Mouse (Mus musculus): ENCODE results near the gene Tmem242. TPM values are rescaled to one million over a fixed set of nuclear protein-coding genes. Genes with fewer than 3 reads are reported as not detected.

The Tmem242 gene
- polyA plus RNA-seq, 1 experiment = 67.8 TPM

GRCm38 (mm10) chr17:5400435-5401090 lies 39.5 kb downstream of the Tmem242 start:
- Histone ChIP-seq H3K27me3 (ENCODE audit: control insufficient read depth, insufficient read depth, insufficient read length) (peaks cover 11% of the 10 kb centered on the region), H3K79me3 (ENCODE audit: low read depth) (no peaks in the 10 kb centered on the region), H3ac (ENCODE audit: control insufficient read depth, insufficient read length, low read depth) (no peak overlapping the region), H3K79me2 (ENCODE audit: control insufficient read depth, insufficient read depth) (no peaks in the 10 kb centered on the region), H3K4me3 (ENCODE audit: insufficient read depth, poor library complexity, severe bottlenecking) (no peak overlapping the region), H3K36me3 (ENCODE audit: control insufficient read depth, insufficient read depth) (no peaks in the 10 kb centered on the region)
- TF ChIP-seq CEBPB (IDR thresholded peaks at IDR 0.05; ENCODE audit: low read depth) (no peak), MYOD1 (IDR thresholded peaks at IDR 0.05; ENCODE audit: control insufficient read depth, insufficient read length, low read depth) (no peak), USF1 (IDR thresholded peaks at IDR 0.05; ENCODE audit: low read depth) (no peak), MYOG (IDR thresholded peaks at IDR 0.05; ENCODE audit: control insufficient read depth, extremely low read depth, insufficient read length) (no peak), MAX (IDR thresholded peaks at IDR 0.05) (no peak), FOSL1 (IDR thresholded peaks at IDR 0.05; ENCODE audit: insufficient read depth, low read length, poor library complexity, severe bottlenecking) (no peak), CTCF (IDR thresholded peaks at IDR 0.05; ENCODE audit: control insufficient read depth, insufficient read depth, insufficient read length) (no peak)

DNA sequence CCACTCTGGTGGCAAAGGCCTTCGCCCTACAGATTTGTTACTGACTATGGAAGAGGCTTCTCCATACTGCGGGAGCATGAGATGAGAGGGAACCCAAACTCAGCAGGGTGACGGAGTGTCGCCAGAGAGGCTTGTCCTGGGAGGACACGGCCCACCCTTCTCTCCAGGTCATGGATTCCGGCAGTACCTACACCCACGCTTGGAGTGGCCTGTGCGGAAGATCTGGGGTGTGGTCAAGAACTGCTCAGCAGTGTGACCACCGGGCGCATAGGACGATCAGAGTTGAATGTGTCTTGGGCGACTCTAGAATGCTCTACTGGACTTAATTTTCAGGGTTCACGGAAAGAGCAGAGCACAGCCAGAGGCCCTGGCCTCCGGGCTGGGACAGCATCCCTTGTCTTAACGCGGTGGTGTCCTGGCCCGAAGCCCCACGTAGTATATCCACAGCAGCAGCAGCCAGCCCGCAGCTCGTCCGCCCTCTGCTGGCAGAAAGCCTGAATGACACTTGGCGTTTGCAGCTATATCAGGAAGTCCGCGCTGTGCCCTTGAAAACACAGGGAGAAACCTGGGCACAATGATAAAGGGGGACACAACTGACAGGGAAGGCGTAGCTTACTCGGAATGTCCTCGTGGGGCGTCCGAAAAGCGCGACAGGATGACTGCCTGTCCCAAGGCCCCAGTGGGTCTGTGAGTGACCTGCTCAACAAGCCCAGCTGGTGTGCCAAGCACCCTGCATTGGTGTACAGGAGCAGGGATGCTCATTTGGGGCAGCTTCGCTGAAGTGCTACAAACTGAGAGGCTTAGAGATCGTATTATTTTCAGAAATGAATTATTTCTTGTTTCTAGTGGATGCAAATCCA lies 42.7 kb downstream of the Tmem242 start:
- H3K27me3 ChIP-seq (ENCODE audit: control insufficient read depth, insufficient read depth, insufficient read length) = peaks cover 11% of the 10 kb centered on the region
- peak; percentile 94 for TF ChIP-seq CTCF (IDR thresholded peaks at IDR 0.05; ENCODE audit: control insufficient read depth, insufficient read depth, insufficient read length)
- no peak for TF ChIP-seq MYOD1 (IDR thresholded peaks at IDR 0.05; ENCODE audit: control insufficient read depth, insufficient read length, low read depth)
- no peak for TF ChIP-seq CEBPB (IDR thresholded peaks at IDR 0.05; ENCODE audit: low read depth)
- no peak for TF ChIP-seq MAX (IDR thresholded peaks at IDR 0.05)
- TF ChIP-seq MYOG (IDR thresholded peaks at IDR 0.05; ENCODE audit: control insufficient read depth, extremely low read depth, insufficient read length) = no peak
- TF ChIP-seq USF1 (IDR thresholded peaks at IDR 0.05; ENCODE audit: low read depth) = no peak
- TF ChIP-seq FOSL1 (IDR thresholded peaks at IDR 0.05; ENCODE audit: insufficient read depth, low read length, poor library complexity, severe bottlenecking) = no peak
- peak overlapping the region; percentile 10 for H3ac ChIP-seq (ENCODE audit: control insufficient read depth, insufficient read length, low read depth)
- no peaks in the 10 kb centered on the region for H3K36me3 ChIP-seq (ENCODE audit: control insufficient read depth, insufficient read depth)
- no peak overlapping the region for H3K4me3 ChIP-seq (ENCODE audit: insufficient read depth, poor library complexity, severe bottlenecking)
- no peaks in the 10 kb centered on the region for H3K79me3 ChIP-seq (ENCODE audit: low read depth)
- H3K79me2 ChIP-seq (ENCODE audit: control insufficient read depth, insufficient read depth) = no peaks in the 10 kb centered on the region

GRCm38 (mm10) chr17:5396213-5396612 lies 43.8 kb downstream of the Tmem242 start:
- no peaks in the 10 kb centered on the region for H3K36me3 ChIP-seq (ENCODE audit: control insufficient read depth, insufficient read depth)
- no peak for TF ChIP-seq MYOD1 (IDR thresholded peaks at IDR 0.05; ENCODE audit: control insufficient read depth, insufficient read length, low read depth)
- no peak for TF ChIP-seq CEBPB (IDR thresholded peaks at IDR 0.05; ENCODE audit: low read depth)
- no peak for TF ChIP-seq MYOG (IDR thresholded peaks at IDR 0.05; ENCODE audit: control insufficient read depth, extremely low read depth, insufficient read length)
- no peak for TF ChIP-seq CTCF (IDR thresholded peaks at IDR 0.05; ENCODE audit: control insufficient read depth, insufficient read depth, insufficient read length)
- no peak for TF ChIP-seq USF1 (IDR thresholded peaks at IDR 0.05; ENCODE audit: low read depth)
- TF ChIP-seq FOSL1 (IDR thresholded peaks at IDR 0.05; ENCODE audit: insufficient read depth, low read length, poor library complexity, severe bottlenecking) = no peak
- no peak for TF ChIP-seq MAX (IDR thresholded peaks at IDR 0.05)
- H3ac ChIP-seq (ENCODE audit: control insufficient read depth, insufficient read length, low read depth) = no peak overlapping the region
- H3K79me3 ChIP-seq (ENCODE audit: low read depth) = no peaks in the 10 kb centered on the region
- H3K79me2 ChIP-seq (ENCODE audit: control insufficient read depth, insufficient read depth) = no peaks in the 10 kb centered on the region
- H3K4me3 ChIP-seq (ENCODE audit: insufficient read depth, poor library complexity, severe bottlenecking) = no peak overlapping the region
- H3K27me3 ChIP-seq (ENCODE audit: control insufficient read depth, insufficient read depth, insufficient read length) = peaks cover 16% of the 10 kb centered on the region

DNA sequence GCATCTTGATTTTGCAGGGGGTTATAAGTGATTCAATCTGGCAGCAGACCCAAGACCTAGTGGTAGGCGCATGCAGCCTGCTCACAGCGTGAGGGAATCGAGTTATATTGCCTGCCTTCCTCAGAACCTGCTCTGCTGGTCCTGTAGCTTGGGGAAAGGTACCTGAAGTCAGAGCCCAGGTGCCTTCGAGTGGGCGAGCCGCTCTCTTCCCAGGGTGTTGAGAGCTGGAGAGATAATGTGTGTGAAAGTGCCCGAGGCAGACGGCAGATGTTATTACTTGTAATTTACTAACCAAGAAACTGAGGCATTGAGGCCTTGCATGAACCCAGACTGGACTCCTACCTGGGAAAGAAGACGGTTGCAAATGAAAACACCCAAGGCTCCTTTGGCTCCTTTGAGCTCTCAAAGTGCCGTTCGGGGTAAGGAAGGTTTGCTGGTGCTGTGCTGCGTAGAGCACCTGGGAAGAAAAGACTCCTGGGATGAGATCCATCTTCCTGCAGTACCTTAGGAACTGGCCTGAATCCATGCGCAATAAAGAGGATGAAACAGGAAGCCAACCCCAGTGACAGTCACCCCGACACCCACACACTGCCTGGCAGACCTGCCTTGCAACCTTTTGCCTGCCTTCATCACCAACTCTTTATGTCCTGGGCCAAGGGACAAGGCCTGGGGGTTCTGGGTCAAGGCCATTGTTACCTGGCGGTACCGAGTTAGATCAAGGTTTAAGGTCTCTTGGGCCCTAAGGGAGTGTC lies 44.4 kb downstream of the Tmem242 start:
- H3ac ChIP-seq (ENCODE audit: control insufficient read depth, insufficient read length, low read depth) = no peak overlapping the region
- no peaks in the 10 kb centered on the region for H3K79me2 ChIP-seq (ENCODE audit: control insufficient read depth, insufficient read depth)
- H3K36me3 ChIP-seq (ENCODE audit: control insufficient read depth, insufficient read depth) = no peaks in the 10 kb centered on the region
- no peak overlapping the region for H3K4me3 ChIP-seq (ENCODE audit: insufficient read depth, poor library complexity, severe bottlenecking)
- H3K27me3 ChIP-seq (ENCODE audit: control insufficient read depth, insufficient read depth, insufficient read length) = peaks cover 16% of the 10 kb centered on the region
- H3K79me3 ChIP-seq (ENCODE audit: low read depth) = no peaks in the 10 kb centered on the region
- no peak for TF ChIP-seq MYOD1 (IDR thresholded peaks at IDR 0.05; ENCODE audit: control insufficient read depth, insufficient read length, low read depth)
- no peak for TF ChIP-seq CTCF (IDR thresholded peaks at IDR 0.05; ENCODE audit: control insufficient read depth, insufficient read depth, insufficient read length)
- TF ChIP-seq USF1 (IDR thresholded peaks at IDR 0.05; ENCODE audit: low read depth) = no peak
- no peak for TF ChIP-seq MYOG (IDR thresholded peaks at IDR 0.05; ENCODE audit: control insufficient read depth, extremely low read depth, insufficient read length)
- TF ChIP-seq CEBPB (IDR thresholded peaks at IDR 0.05; ENCODE audit: low read depth) = no peak
- no peak for TF ChIP-seq FOSL1 (IDR thresholded peaks at IDR 0.05; ENCODE audit: insufficient read depth, low read length, poor library complexity, severe bottlenecking)
- TF ChIP-seq MAX (IDR thresholded peaks at IDR 0.05) = no peak

- Histone ChIP-seq H3K79me2 (ENCODE audit: control insufficient read depth, insufficient read depth) (no peaks in the 10 kb centered on the region), H3K79me3 (ENCODE audit: low read depth) (no peaks in the 10 kb centered on the region), H3K27me3 (ENCODE audit: control insufficient read depth, insufficient read depth, insufficient read length) (peaks cover 9% of the 10 kb centered on the region), H3K4me3 (ENCODE audit: insufficient read depth, poor library complexity, severe bottlenecking) (no peak overlapping the region), H3ac (ENCODE audit: control insufficient read depth, insufficient read length, low read depth) (no peak overlapping the region), H3K36me3 (ENCODE audit: control insufficient read depth, insufficient read depth) (no peaks in the 10 kb centered on the region)
- TF ChIP-seq MYOD1 (IDR thresholded peaks at IDR 0.05; ENCODE audit: control insufficient read depth, insufficient read length, low read depth) (no peak), FOSL1 (IDR thresholded peaks at IDR 0.05; ENCODE audit: insufficient read depth, low read length, poor library complexity, severe bottlenecking) (no peak), USF1 (IDR thresholded peaks at IDR 0.05; ENCODE audit: low read depth) (no peak), CEBPB (IDR thresholded peaks at IDR 0.05; ENCODE audit: low read depth) (no peak), MYOG (IDR thresholded peaks at IDR 0.05; ENCODE audit: control insufficient read depth, extremely low read depth, insufficient read length) (no peak), CTCF (IDR thresholded peaks at IDR 0.05; ENCODE audit: control insufficient read depth, insufficient read depth, insufficient read length) (no peak), MAX (IDR thresholded peaks at IDR 0.05) (no peak)
Observed at GRCm38 (mm10) chr17:5390682-5391081, 49.4 kb downstream of the Tmem242 start.

All from C2C12 (cell line).